Mouse (Mus musculus): ENCODE measurements around the gene Pole.
A peak's percentile ranks its signal among the peaks of the same experiment; 100 is the strongest.

Pole gene

DNA sequence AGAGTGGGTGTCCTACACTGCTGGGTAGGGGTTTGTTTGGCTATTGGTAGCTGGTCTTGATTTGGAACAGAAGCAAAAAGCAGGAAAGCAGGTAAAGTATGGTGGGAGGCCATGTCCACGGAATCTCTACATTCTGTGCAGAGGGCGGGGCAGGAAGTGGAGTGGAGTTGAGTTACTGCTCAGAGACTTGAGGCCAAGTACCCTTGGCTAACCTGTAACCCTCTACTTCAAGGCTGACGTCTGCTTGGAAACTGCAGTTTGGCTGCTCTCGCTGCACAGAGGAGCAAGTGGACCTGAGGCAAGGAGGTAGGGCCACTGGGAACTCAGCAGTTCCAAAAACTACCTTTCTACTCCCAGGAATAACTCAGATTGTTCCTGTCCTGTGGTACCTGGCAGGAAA lies 58.4 kb downstream of the Pole start, which contains the start of gene Lrcol1:
TSS of gene Lrcol1 (plus strand) at position 207 of the 400 bp plus-strand sequence.
- no peak for DNase-seq (ENCODE audit: low spot score)

DNA sequence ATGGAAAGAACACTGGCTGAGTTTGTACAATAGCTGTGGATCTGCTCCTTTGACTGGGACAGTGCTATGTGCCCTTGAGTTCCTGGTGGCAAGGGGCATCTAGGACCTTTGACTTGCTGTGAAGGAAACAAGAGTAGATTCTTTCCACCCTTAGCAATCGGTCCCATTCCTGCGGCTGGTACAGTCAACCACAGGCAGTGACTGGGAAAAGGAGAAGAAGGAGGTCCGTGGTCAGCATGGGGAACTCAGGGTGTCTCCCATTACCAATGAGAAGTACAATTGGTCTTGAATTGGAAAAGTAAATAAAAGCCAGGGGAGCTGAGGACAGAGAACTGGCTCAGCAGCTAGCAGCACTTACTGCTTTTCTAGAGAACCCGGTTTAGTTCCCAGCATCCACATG lies 59.4 kb downstream of the Pole start:
- DNase-seq (ENCODE audit: low spot score), result no peak

DNA sequence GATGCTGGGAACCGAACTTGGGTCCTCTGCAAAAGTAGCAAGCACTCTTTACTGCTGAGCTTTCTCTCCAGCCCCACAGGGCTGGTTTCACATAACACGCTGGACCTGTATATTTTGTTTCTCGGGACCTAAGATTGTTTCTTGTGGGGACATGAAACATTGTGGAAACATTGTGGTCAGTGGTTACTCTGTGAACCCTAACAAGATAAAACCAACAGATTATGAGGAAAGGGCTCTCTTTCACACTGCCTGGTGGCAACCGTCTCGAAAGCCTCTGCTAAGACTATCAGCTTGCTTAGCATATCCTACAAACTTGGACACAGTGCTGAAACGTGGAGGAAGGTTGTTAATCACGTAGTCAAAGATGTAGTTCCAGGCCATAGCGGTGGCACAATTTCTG lies 60.9 kb downstream of the Pole start:
- no peak for DNase-seq (ENCODE audit: low spot score)

DNA sequence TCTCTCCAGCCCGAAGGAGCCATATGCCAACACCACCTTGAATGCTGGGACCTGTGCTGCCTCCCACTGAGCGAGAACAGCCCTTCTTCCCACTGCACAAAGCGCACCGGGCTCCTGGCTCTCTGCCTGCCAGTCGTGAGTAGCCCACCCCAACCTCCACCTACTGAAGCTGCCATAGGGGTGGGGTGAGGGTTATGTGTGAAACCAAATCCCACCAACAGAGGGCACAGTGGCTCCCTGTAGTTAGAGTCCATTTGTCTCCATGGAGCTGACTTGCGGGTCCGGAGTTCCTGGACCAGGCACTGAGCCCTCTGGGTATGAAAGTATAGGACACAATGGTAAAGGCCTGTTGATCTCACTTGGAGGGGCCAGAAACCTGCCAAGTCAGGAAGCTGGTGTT lies 68.6 kb downstream of the Pole start:
- no peak for DNase-seq (ENCODE audit: low spot score)

DNA sequence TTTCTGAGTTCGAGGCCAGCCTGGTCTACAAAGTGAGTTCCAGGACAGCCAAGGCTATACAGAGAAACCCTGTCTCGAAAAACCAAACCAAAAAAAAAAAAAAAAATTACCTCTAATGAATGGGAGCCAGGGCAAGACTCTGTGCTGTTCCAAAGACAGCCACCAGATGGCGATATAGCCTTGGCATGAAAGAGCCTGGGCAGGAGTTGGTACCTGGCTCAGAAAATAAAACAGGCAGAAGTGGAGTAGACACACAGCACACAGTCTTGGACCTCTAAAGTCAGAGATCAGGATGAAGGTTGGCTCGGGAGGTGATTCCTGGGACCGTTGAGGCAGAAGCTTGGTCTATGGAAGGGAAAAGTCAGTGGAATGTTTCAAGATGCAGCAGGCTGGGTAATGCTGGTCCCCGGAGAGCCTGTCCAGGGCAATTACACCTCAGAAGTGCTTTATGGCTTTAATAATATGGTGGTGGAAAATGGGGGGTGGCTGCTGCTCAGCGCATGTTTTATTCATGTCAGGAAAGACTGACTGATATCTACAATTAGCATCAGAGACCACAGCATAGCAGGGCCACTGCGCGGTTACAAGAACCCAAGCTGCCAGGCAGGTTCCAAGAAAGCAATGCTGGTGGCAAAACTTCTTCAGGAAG lies 71.5 kb downstream of the Pole start:
- peak; percentile 61 for DNase-seq (ENCODE audit: low spot score)

DNA sequence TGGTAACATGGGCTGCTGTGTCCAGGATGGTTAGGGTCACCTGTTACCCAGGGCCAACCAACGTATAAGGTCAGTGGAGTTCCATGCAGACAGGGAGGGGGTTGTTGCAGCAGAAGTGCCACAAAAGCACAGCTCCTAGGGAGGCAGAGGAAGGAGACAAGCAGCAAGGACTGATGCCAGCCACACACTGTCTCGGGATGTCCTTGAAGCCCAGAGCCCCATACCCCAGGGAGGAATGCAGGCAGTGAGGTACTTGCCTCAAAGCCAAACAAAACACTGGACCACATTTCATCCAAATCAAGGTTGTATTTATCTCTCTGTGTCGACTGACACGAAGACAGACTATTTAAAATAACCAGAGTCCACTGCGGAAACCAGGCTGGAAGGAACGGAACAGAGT lies 75.4 kb downstream of the Pole start:
- no peak for DNase-seq (ENCODE audit: low spot score)

DNA sequence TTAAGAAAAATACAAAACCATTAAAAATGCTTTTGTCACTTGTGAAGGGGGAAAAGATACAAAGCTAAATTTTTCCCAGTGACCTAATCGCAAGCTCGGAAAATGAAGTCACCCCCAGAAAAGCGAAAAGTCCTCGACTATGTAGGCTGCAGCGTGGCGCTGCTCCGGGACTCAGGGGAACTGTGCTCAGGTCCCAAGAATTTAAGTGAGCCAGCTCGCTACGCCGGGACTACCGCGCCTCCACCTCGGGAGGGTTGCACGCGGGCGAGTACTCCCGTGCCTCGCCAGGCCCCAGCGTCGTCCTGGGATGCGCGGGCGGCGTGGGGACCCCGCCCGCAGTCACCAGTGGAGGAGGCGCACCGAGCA lies 76.7 kb downstream of the Pole start:
- no peak for DNase-seq (ENCODE audit: low spot score)

DNA sequence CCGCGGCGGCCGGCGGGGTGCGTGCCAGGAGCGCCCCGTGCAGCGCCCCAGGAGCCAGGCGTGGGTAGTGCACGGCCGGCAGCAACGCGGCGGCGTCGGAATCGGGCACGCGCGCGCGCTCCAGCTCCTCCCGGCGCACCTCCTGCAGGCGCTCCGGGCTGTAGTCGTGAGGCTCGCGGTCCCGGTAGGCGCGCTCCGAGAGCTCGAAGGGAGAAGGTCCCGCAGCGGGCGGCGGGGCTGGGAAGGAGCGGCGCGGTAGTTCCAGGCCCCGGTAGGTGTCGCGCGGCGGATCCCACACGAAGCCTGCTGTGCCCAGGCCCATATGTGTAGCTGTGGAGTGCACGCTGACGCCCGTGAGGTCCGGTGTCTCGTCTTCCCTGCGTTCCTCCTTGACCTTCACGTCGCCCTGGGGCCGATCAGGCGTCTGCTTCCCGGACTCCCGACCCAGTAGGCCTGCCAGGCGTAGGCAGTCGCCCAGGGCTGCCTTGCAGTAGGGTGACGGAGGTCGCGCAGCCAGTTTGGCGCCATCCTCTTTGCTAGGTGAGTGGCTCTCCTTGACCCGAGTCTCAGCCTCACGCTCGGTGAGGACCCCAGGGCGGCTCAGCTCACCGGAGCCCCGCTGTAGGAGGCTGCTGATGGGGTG lies 77.2 kb downstream of the Pole start:
- peak; percentile 54 for DNase-seq (ENCODE audit: low spot score)

DNA sequence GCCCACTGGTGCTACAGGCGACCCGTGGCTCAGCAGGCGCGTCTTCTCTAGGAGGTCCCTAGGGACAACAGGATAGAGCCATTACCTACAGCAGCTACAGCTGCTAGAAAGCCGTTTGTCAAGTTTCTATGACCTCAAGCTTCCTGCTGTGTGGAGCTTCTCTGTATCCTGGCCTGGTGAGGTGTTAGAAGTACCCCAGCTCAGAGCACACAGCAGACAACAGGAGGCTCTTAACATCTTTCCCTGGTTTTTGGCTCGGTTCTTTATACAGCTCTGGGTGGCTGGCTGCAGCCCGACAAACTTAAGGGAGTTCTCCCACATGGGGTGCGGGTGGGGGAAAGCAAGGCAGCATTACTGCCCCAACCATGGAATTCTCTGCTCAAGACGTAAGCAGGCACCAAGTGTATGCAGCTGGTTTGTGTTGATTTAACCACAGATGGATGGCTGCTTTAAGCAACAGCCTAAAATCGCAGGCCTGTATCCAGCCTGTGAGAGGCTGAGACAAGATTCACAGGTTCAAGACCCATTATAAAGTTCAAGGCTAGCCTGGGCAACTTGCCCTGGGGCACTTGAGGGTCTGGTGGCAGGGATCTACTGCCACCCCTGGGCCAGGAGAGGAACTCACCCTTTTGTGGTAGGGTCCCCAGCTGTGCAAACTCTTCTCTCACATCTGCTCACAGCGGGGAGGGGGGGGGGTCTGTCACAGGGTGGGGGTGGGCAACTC lies 77.9 kb downstream of the Pole start:
- DNase-seq (ENCODE audit: low spot score), result no peak

DNA sequence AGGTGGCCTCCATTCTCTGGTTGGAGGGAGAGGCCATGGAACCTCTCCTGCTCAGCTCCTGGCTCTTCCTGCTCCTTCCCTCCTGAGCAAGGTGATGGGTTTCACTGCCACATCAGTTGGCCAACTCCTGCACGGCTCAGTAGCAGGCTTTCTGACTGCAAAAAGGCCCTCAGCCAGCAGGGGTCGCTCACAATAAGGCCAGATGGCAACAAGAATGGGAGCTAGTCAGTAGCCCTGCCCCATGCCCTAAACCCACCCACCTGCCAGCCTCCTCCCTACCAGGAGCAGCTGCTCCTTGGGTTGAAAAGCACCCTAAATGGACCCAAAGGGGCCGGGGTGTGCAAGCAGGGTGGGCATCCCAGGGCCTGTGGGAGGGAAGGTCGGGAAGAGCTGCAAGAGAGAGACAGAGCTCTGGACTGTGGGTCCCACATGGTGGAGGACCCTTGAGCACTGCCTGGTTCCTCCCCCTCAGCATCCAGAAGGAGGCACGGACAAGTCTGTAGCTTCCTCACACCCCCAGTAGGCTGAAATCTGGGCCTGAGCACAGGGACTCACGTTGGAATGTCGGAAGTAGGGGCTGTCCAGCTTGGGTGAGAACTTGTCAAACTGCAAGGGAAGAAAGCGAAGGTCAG lies 90.8 kb downstream of the Pole start:
- DNase-seq (ENCODE audit: low spot score), result peak; percentile 39

DNA sequence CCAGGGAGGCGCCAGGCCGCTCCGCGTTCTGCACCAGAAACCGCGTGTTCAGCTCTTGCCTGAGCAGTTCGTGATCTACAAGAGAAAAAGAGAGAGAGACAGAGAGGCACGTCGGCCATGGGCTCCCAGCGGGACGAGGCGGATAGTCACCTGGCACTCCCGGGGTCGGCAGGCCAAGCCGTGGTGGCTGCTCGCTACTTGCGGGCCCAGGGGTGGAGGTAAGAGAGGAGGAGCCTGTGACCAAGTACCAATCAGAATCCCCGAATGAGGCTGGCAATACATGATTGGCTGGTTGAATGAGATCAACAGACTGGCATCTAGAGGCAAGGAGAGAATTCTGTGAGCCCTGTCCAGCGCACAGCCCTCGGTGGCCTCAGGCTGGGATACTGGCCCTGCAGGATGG lies 92.1 kb downstream of the Pole start:
- DNase-seq (ENCODE audit: low spot score), result no peak

DNA sequence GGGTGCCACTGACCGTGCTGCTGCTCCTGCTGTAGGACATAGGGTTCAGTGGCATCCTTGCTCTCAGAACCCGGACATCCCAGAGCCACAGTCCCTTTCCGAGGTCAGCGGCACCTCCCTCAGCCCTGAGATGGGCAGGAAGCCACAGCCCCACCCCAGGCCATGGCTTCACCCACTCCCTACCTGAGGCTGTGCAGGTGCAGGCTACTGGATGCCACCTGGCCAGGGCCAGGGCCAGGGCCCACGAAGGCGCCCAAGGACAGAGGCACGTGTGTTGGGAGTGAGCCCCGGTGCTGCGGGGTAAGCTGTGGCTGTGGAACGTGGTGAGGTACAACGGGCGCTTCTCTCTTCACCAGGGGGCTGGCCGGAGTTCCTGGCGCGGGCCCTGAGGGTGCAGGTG lies 93.0 kb downstream of the Pole start:
- no peak for DNase-seq (ENCODE audit: low spot score)

DNA sequence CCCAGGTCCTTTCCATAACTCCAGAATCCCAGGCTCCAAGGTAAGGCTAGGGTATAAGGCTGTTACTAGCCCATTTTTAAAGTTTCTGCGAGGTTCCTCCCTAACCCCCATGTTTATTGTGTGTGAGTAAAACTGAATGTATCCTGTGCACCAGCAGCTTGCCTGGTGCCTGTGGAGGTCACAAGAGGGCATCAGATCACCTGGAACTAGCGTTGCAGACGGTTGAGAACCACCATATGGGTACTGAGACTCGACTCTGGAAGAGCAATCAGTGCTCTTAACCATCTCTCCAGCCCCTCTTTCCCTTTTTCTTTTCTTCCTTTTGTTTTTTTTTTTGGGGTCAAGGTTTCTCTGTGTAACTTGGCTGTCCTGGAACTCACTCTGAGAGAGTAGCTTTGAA lies 93.7 kb downstream of the Pole start:
- no peak for DNase-seq (ENCODE audit: low spot score)

DNA sequence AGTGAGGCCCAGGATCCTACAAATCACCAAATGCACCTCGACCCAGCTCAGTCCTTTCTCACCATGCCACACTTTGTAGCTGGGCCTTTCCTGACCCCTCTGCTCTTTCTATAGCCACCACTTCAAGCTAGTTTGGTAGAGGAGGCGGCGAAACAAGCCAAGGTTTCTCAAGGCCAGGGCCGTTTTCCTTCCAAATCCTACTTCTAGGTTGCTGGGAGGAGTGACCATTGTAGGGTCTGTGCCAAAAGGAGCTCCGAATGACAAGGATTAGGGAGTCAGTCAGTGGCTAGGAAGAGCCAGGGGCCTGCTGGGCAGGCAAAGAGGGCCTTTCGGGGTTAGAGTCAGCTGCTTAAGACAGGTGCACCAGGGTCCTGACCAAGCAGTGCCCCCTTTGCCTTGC lies 98.4 kb downstream of the Pole start:
- DNase-seq (ENCODE audit: low spot score), result no peak

DNA sequence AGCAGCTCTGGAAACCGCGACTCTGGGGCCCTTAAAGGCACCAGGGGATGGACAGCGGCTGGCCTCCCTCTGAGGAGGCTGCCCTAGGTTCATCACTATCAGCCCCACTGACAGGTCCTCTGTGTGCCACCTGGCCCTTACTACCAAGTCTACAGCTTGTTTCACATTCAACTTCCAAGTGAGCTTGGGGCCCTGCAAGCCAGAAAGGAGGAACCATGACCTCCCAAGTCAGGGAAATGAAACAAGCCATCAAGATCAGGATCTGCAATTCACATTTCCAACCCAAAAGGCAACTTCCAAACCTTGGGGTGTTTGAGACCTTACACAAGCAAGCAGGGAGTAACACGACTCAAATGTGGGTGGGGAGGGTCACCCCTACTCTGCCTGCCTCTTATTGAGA lies 99.2 kb downstream of the Pole start:
- DNase-seq (ENCODE audit: low spot score), result no peak

DNA sequence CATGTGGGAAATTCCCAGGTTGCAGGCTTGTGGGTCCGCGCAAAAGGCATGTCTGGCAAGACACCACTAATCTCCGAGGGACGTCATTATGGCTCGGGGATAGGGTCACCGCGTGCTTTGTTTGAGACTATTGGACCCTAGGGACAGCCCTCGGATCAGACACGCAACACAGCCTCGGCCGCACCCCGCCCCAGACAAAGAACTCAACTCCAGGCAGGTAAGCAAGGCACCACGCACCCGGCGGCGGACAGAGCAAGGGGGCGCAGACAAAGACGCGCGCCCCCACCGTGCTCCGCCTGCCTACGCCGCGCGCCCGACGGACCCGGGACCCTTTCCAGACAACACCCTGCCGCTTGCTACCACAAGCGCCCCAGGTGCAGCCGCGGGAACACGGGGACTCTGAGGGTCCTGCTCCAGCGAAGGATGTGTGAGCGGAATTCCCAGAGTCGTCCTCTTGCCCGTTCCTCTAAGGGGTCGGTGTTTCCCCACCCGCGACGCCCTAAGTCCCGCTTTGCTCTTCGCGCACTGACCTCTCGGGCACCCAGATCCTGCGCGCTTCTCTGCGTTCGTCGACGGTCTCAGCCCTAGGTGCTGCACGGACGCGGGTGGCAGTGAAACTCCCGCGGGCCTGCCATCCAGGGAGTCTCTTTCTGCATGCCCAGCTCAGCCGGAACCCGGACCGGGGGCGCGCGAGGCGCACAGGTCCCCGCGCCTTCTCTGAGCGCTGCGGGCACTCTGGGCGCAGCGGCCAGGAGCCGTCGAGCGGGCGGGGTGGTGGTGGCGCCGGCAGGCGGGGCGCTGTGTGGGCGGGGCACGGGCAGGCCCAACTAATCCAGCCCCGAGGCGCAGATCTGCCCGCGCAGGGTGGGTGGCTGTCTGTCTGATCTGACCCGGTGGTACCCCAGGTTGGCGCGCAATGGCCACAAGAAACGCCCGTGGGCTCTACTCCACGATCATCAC lies 100.5 kb downstream of the Pole start:
- DNase-seq (ENCODE audit: low spot score), result peak; percentile 21
